Mouse (Mus musculus) heart, embryonic 11.5 days (tissue): ENCODE results near the gene Wdr77. TPM values are rescaled to one million over a fixed set of nuclear protein-coding genes. Genes with fewer than 3 reads are reported as not detected.
"Not testable (repeated sequence)": the region's sequence is repeated elsewhere in the genome, so short reads cannot be mapped to it uniquely, and the experiment has no call there.

ENCODE experiments used
- ATAC-seq: fragments of 200-750 bp; cut with Nextera tagmentation; replicated peaks from 2 replicates; pipeline ENCODE4 v1.8.0; 2017; ENCODE audit warnings: moderate library complexity; ENCODE audit not compliant: insufficient number of reproducible peaks, low FRiP score, low TSS enrichment
- H3K27ac ChIP-seq: fragments of 300-500 bp; sonication (generic); 2 replicates; pipeline ENCODE4 v1.5.1; 2014; ENCODE audit warnings: mild to moderate bottlenecking, low read depth, low read length
- H3K27me3 ChIP-seq: fragments of 300-500 bp; sonication (generic); 2 replicates; pipeline ENCODE4 v1.6.1; 2014; ENCODE audit warnings: mild to moderate bottlenecking, low read length, mixed read lengths; ENCODE audit not compliant: control insufficient read depth, insufficient read depth
- H3K36me3 ChIP-seq: fragments of 300-500 bp; sonication (generic); 2 replicates; pipeline ENCODE4 v1.6.1; 2014; ENCODE audit warnings: mild to moderate bottlenecking, low read length, moderate library complexity, mixed read lengths; ENCODE audit not compliant: control insufficient read depth, insufficient read depth
- H3K4me1 ChIP-seq: fragments of 300-500 bp; sonication (generic); 2 replicates; pipeline ENCODE4 v1.6.1; 2014; ENCODE audit warnings: low read length; ENCODE audit not compliant: control insufficient read depth, insufficient read depth
- H3K4me2 ChIP-seq: fragments of 300-500 bp; sonication (generic); 2 replicates; pipeline ENCODE4 v1.6.1; 2014; ENCODE audit warnings: mild to moderate bottlenecking, moderate library complexity
- H3K4me3 ChIP-seq: fragments of 300-500 bp; sonication (generic); 2 replicates; pipeline ENCODE4 v1.5.1; 2014; ENCODE audit warnings: low read depth, low read length
- H3K9ac ChIP-seq: fragments of 300-500 bp; sonication (generic); 2 replicates; pipeline ENCODE4 v1.6.1; 2014; ENCODE audit warnings: mild to moderate bottlenecking, low read depth, low read length, moderate library complexity
- H3K9me3 ChIP-seq: fragments of 300-500 bp; sonication (generic); replicated peaks from 2 replicates; pipeline ENCODE4 v1.6.1; 2016; ENCODE audit warnings: low read length; ENCODE audit not compliant: control insufficient read depth
- WGBS: fragments of 180-500 bp; shearing (Covaris S2); extraction: QIAGEN DNeasy Blood & Tissue Kit; methylation state at CpG from one replicate; pipeline ENCODE4 v1.1.7; 2014; ENCODE audit not compliant: insufficient replicate concordance; 5-methylcytosine and 5-hydroxymethylcytosine counted together
- polyA plus RNA-seq: library from polyadenylated mRNA; unstranded; fragments of >200 nt; fragmentation: Nextera tagmentation; extraction: Ambion mirVana; gene quantifications from 2 replicates; pipeline ENCODE4 v1.2.1, GENCODE M21; 2014

Gene Wdr77
- polyA plus RNA-seq, 1 experiment from 2014 or later: 94.0 TPM

DNA sequence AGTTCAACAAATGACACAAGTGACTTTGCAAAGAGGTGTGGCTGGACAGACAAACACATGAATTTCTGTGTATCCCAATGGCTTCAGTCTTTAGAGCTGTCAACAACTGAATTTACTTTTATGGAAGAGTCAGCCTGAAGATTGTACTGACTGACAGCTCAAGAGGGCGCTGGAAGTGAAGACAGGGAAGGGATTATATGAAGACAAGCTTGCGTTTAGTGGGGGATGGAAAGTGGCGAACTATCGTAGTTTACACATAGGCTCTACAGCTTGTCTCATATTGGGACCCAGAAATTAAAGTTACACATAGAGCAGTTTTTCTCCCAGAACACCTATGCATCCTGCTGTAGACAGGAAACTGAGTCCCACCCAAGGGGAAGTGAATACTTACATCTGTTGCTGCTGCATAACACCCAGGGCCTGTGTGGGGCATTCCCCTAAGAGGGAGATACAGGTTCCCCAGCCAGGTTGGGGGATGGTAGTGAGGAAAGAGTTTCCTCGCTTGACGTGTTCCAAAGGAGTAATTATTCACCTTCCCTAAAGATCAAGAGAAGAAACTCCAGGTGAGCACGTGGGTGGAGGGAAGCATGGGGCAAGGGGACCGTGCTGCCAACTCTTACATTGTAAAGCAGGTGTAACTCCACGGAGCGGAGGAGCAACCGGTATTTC lies 41.7 kb downstream of the Wdr77 start:
- no peak overlapping the region for H3K4me3 ChIP-seq
- H3K4me1 ChIP-seq: no peaks in the 10 kb centered on the region; the same call in 1 of the 2 replicates
- ATAC-seq: no peak; the same call in 1 of the 2 replicates
- H3K4me2 ChIP-seq: peak overlapping the region; percentile 55
- H3K9ac ChIP-seq: no peak overlapping the region
- H3K27ac ChIP-seq: no peak overlapping the region
- no peaks in the 10 kb centered on the region for H3K9me3 ChIP-seq
- H3K27me3 ChIP-seq: no peaks in the 10 kb centered on the region
- WGBS: 16% methylated on average over 11 of the region's 11 CpGs
- no peaks in the 10 kb centered on the region for H3K36me3 ChIP-seq

DNA sequence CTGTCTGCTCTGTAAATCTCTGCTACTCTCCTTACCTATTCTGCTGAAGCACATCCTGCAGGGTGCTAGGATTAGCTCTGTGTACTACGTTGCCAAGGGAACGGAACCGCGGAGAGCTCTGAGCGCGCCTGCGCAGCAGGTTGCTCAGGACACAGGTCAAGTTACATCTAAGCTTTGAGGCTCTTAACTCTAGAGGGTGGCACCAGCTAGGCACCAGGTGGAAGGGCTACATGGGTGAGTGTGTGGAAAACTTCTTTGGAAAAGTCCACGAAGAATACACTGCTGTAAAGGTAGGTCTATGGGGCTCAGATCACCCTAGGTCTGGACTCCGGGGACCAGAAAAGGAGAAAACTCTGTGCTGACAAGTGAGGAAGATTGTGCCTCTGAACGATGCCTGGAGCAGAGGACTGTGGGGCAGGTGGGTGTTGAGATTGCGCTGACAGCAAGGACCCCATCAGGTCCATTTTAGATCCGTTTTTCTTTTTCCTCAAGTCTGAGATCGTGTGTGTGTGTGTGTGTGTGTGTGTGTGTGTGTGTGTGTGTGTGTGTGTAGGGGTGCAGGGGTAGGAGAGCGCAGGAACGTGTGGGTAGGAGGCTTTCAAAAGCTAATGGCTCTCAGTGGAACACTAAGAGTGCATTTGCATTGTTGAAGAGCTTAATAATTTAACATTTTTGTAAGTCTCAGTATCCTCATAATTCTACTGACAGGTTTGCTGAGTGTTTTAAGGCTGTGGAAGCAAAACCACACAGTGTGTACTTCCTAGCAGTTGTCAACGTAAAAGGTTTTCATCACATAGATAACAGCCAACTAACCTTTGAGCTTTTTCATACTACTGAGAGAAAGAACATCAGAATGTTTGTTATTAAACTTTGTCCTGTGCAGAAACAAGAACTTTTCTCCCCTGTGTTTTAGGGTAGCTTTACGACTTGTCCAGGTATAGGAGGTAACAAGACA lies 42.5 kb downstream of the Wdr77 start:
- Histone ChIP-seq H3K4me2 (peak overlapping the region; percentile 55), H3K36me3 (no peaks in the 10 kb centered on the region), H3K27me3 (no peaks in the 10 kb centered on the region), H3K9ac (no peak overlapping the region), H3K4me3 (no peak overlapping the region), H3K4me1 (no peaks in the 10 kb centered on the region; the same call in 1 of the 2 replicates), H3K9me3 (no peaks in the 10 kb centered on the region), H3K27ac (no peak overlapping the region)
- WGBS: 21% methylated on average over 17 of the region's 17 CpGs
- ATAC-seq: peak; percentile 63; the same call in 1 of the 2 replicates

DNA sequence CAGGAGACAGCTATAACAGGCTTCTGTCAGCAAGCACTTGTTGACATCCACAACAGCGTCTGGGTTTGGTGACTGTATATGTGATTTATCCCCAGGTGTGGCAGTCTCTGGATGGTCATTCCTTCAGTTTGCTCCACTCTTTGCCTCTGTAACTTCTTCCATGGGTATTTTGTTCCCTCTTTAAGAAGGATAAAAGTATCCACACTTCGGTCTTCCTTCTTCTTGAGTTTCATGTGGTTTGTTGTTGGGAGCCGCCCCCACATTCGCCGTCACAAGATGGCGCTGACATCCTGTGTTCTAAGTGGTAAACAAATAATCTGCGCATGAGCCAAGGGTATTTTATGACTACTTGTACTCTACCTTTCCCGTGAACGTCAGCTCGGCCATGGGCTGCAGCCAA lies 44.2 kb downstream of the Wdr77 start:
- H3K4me2 ChIP-seq, H3K4me3 ChIP-seq, ATAC-seq, H3K9ac ChIP-seq, H3K27ac ChIP-seq, H3K4me1 ChIP-seq, H3K36me3 ChIP-seq, H3K9me3 ChIP-seq, H3K27me3 ChIP-seq: not testable (repeated sequence)
- 57% methylated on average over 10 of the region's 10 CpGs for WGBS

DNA sequence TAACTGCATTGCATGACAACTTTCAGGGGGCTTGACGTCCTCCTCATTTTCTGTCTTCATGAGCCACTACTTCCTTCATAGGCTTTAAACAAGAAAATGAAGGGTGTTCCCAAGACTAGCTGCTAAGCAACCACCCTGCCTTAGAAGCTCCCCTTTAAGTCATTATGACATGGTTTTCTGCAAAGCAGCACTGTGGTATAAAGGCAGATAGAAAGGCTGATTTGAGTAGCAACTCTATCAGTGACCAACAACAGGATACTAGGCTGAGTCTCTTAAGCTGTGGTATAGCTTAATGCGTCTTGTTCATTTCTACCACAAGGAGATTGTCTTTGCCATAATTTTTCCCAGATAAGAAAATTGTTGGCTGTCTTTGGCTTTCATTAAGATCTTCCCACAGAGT lies 55.4 kb downstream of the Wdr77 start, which contains the start of gene Pifo:
Pifo (minus strand) TSS at position 101 of the 400 bp plus-strand sequence.
- Histone ChIP-seq H3K36me3 (no peaks in the 10 kb centered on the region), H3K9ac (no peak within 1 kb of the TSS), H3K27ac (no peak within 1 kb of the TSS), H3K4me2 (no peak within 1 kb of the TSS), H3K4me3 (no peak within 1 kb of the TSS), H3K27me3 (no peaks in the 10 kb centered on the region), H3K4me1 (no peaks in the 10 kb centered on the region), H3K9me3 (no peaks in the 10 kb centered on the region)
- WGBS: 81% methylated on average over 2 of the region's 2 CpGs
- ATAC-seq: no peak

Other genes starting within 250 kb of the Wdr77 start
- 72.6 and 77.5 TPM in 2 replicates for gene Rap1a, start 158.0 kb upstream of the Wdr77 start, polyA plus RNA-seq
- gene Adora3, start 88.5 kb upstream of the Wdr77 start, polyA plus RNA-seq: 0.10 TPM in 1 of 2 replicates, not detected in the other
- 0.33 and 0.46 TPM in 2 replicates for gene Tmigd3, start 88.5 kb upstream of the Wdr77 start, polyA plus RNA-seq
- gene I830077J02Rik, start 26.7 kb upstream of the Wdr77 start, polyA plus RNA-seq: 2.6 and 2.9 TPM in 2 replicates
- gene Atp5f1, start 730 bp downstream of the Wdr77 start, polyA plus RNA-seq: 765 and 827 TPM in 2 replicates
- gene Ovgp1, start 14.3 kb downstream of the Wdr77 start, polyA plus RNA-seq: 1.8 and 2.0 TPM in 2 replicates
- 0.24 TPM in 1 of 2 replicates, not detected in the other for gene Pifo, start 55.3 kb downstream of the Wdr77 start, polyA plus RNA-seq
- gene Chil5, start 73.4 kb downstream of the Wdr77 start, polyA plus RNA-seq: not detected in 2 replicates
- gene Chia1, start 153.9 kb downstream of the Wdr77 start, polyA plus RNA-seq: 0.19 and 0.48 TPM in 2 replicates
- gene Chil3, start 208.2 kb downstream of the Wdr77 start, polyA plus RNA-seq: not detected in 2 replicates